Mouse (Mus musculus) E14TG2a.4 (cell line): ENCODE measurements at regions not wholly inside any gene's neighbourhood (a gene's known extent, or its start where the extent isn't known, plus 50 kb on each side); places are given as distances from the start of the nearest gene placed in this dataset.

ENCODE experiments used
- CTCF ChIP-seq: conservative IDR thresholded peaks from 2 replicates; pipeline ENCODE4 v1.5.1; 2014; ENCODE audit warnings: low read length
- NANOG ChIP-seq: IDR thresholded peaks from 2 replicates; pipeline ENCODE4 v1.6.1; 2014; ENCODE audit warnings: borderline replicate concordance, low read length, mixed read lengths
- POU5F1 ChIP-seq: IDR thresholded peaks from 2 replicates; pipeline ENCODE4 v1.6.1; 2014; ENCODE audit warnings: low read length, borderline replicate concordance

DNA sequence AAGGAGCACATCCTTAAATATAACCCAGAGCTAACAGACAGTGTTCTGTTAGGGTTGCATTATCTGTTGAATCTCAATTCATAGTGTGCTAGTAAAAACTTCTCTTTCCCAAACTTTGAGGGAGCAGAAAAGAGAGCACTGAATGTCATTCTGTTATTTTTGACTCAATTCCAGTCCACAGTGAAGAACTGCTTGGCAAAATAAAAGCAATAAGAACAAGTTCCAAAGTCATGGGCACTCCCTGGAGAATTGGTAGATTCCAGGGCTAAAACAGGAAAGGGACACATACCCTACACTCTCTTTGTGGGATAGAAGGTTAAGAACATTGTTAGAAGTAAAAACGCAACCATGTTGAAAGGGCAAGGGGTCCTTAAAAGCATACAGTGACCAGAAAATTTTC is 253.6 kb upstream of the Zpld1 start:
- no peak for TF ChIP-seq CTCF
- no peak for TF ChIP-seq POU5F1
- TF ChIP-seq NANOG, result no peak
